Mouse (Mus musculus) skeletal muscle tissue, adult 2 months (tissue): ENCODE measurements around the gene Comp.

Experiments
- DNase-seq: peaks from one replicate; pipeline ENCODE4 v3.0.0-alpha.2; 2012; ENCODE audit warnings: low read depth, low spot score

The Comp gene

GRCm38 (mm10) chr8:70373397-70374317, at the start of gene Comp:
TSS of gene Comp (plus strand) at chr8:70373558.
- no peak for DNase-seq

- no peak for DNase-seq
Observed at GRCm38 (mm10) chr8:70323716-70324115, 49.6 kb upstream of the Comp start.

- no peak for DNase-seq
Observed at GRCm38 (mm10) chr8:70327512-70327911, 45.8 kb upstream of the Comp start.

- DNase-seq: no peak
Observed at GRCm38 (mm10) chr8:70329124-70329834, 44.1 kb upstream of the Comp start, which contains the start of gene Gdf1. TSS of gene Gdf1 (plus strand) at chr8:70329817.

GRCm38 (mm10) chr8:70329835-70330740, 43.3 kb upstream of the Comp start:
- no peak for DNase-seq

GRCm38 (mm10) chr8:70330741-70331364, 42.5 kb upstream of the Comp start:
- no peak for DNase-seq

GRCm38 (mm10) chr8:70331526-70331925, 41.8 kb upstream of the Comp start:
- no peak for DNase-seq

- no peak for DNase-seq
Observed at GRCm38 (mm10) chr8:70332070-70332877, 41.1 kb upstream of the Comp start.

- no peak for DNase-seq
Observed at GRCm38 (mm10) chr8:70332878-70333202, 40.5 kb upstream of the Comp start.

GRCm38 (mm10) chr8:70338931-70339330, 34.4 kb upstream of the Comp start:
- DNase-seq: no peak

- no peak for DNase-seq
Observed at GRCm38 (mm10) chr8:70340659-70341058, 32.7 kb upstream of the Comp start.

GRCm38 (mm10) chr8:70342007-70342406, 31.4 kb upstream of the Comp start:
- DNase-seq: no peak

GRCm38 (mm10) chr8:70343076-70343475, 30.3 kb upstream of the Comp start:
- DNase-seq: no peak

GRCm38 (mm10) chr8:70343696-70344095, 29.7 kb upstream of the Comp start:
- no peak for DNase-seq

- no peak for DNase-seq
Observed at GRCm38 (mm10) chr8:70344279-70344678, 29.1 kb upstream of the Comp start.

- DNase-seq: no peak
Observed at GRCm38 (mm10) chr8:70347443-70347842, 25.9 kb upstream of the Comp start.

- DNase-seq: no peak
Observed at GRCm38 (mm10) chr8:70347860-70348420, 25.4 kb upstream of the Comp start.

- no peak for DNase-seq
Observed at GRCm38 (mm10) chr8:70351035-70351999, 22.0 kb upstream of the Comp start.

GRCm38 (mm10) chr8:70352000-70352384, 21.4 kb upstream of the Comp start:
- no peak for DNase-seq
